Mouse (Mus musculus) liver, adult 2 months (tissue): ENCODE results near the gene Paxip1.

Experiments used
- CTCF ChIP-seq: fragments of 200-500 bp; IDR thresholded peaks from 2 replicates; pipeline ENCODE4 v1.5.1; 2011; ENCODE audit warnings: low read depth, low read length, control low read depth
- POLR2A ChIP-seq: fragments of 200-500 bp; IDR thresholded peaks from 2 replicates; pipeline ENCODE4 v1.6.1; 2011; ENCODE audit warnings: low read length, control low read depth; ENCODE audit not compliant: insufficient read depth; ENCODE audit errors: extremely low read depth

DNA sequence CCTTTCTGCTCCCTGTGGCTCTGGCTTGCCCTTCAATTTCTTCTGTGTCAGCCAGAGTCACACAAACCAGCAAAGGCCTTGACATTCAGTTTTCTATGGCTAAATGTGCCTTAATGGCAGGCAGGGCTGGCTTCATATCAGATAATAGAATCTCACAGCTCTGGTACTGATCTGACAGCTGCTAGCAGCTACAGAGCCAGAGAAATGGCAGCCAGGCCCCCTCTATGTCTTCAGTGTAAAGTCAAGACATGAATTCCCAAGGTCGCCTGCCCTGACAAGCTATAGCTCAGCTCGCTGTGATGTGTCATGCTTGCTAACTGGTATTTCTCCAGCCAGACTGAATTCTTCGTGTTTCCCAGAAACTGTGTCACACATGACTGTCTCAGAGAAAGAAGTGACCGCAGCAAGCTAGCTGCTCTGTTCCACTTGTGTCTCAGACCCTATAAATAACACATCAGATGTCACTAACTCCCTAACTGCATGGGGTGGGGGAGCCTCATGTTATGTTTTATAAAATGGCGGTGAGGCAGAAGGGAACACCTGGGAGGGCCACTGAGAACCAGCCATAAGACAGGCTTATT is 59.1 kb downstream of the Paxip1 start:
- TF ChIP-seq CTCF (no peak), POLR2A (no peak)
